Mouse (Mus musculus): Measurements from ENCODE around the gene Fbxl15.

DNA sequence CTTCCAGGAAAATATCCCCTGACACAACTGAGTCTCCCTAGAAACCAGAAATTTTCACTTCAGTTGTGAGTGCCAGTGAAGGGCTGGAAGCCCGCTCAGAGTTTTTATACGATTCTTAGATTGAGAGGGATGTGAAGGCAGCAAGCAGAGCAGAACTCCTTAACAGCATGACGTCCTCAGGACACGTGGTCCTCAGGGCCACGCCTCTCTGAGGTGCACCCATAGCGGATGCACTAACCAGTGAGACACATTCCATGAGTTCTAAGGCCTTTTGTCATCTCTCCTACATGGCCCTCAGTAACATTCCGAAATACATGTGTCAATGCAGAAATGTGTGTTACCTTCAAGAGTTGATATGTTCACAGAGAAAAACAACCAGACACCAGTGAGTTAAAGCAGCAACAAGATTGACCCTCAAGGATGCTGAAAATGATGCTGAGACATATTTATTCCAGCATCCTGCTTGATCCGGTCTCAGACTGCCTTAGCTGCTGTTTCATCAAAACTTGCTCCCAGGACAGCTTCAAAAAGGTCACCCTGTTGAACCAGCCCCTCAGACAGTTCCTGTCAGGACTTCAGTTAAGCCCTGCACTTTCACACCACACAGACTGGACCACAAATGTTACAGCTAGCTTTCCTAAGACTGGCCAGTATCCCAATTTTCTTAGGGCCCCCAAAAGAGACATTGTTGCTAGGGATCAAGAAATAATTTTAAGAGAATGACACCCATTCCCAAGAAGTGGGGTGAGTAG is 27.5 kb upstream of the Fbxl15 start:
- TF ChIP-seq CTCF (IDR thresholded peaks at IDR 0.05; ENCODE audit: low read depth), result no peak
- no peak for TF ChIP-seq EP300 (IDR thresholded peaks at IDR 0.05; ENCODE audit: low read depth)

Data from liver, embryonic 14.5 days (tissue).